Mouse (Mus musculus): ENCODE measurements around the gene Mylk. TPM values are rescaled to one million over a fixed set of nuclear protein-coding genes. Genes with fewer than 3 reads are reported as not detected.

Mylk gene
- polyA plus RNA-seq, 1 experiment from 2014 or later: 309 TPM

- H3K4me2 ChIP-seq: no peak overlapping the region
- ATAC-seq (ENCODE audit: insufficient read depth, low FRiP score, low read depth): no peak
- 77% methylated on average over 3 of the region's 3 CpGs for WGBS
Observed at GRCm38 (mm10) chr16:34813570-34813969, 68.6 kb downstream of the Mylk start.

GRCm38 (mm10) chr16:34814612-34815011 lies 69.6 kb downstream of the Mylk start:
- no peak overlapping the region for H3K4me2 ChIP-seq
- H3K4me3 ChIP-seq (replicated peaks): no peak overlapping the region
- 80% methylated on average over 7 of the region's 7 CpGs for WGBS
- H3K27ac ChIP-seq: no peak overlapping the region
- H3K36me3 ChIP-seq: no peaks in the 10 kb centered on the region
- no peaks in the 10 kb centered on the region for H3K27me3 ChIP-seq (replicated peaks)
- H3K4me1 ChIP-seq: no peaks in the 10 kb centered on the region
- no peak overlapping the region for H3K9ac ChIP-seq
- no peaks in the 10 kb centered on the region for H3K9me3 ChIP-seq
- no peak for ATAC-seq (ENCODE audit: insufficient read depth, low FRiP score, low read depth)

More at GRCm38 (mm10) chr16:34813570-34813969, 68.6 kb downstream of the Mylk start:
- Histone ChIP-seq H3K4me3 (replicated peaks) (no peak overlapping the region), H3K36me3 (no peaks in the 10 kb centered on the region), H3K4me1 (no peaks in the 10 kb centered on the region), H3K27me3 (replicated peaks) (no peaks in the 10 kb centered on the region), H3K27ac (no peak overlapping the region), H3K9me3 (no peaks in the 10 kb centered on the region), H3K9ac (no peak overlapping the region)

GRCm38 (mm10) chr16:34816548-34816947 lies 71.5 kb downstream of the Mylk start:
- no peak overlapping the region for H3K4me2 ChIP-seq
- H3K4me1 ChIP-seq: no peaks in the 10 kb centered on the region
- ATAC-seq (ENCODE audit: insufficient read depth, low FRiP score, low read depth): no peak
- H3K9me3 ChIP-seq: no peaks in the 10 kb centered on the region
- H3K9ac ChIP-seq: no peak overlapping the region
- WGBS: 79% methylated on average over 7 of the region's 7 CpGs
- H3K27me3 ChIP-seq (replicated peaks): no peaks in the 10 kb centered on the region
- no peak overlapping the region for H3K4me3 ChIP-seq (replicated peaks)
- H3K36me3 ChIP-seq: no peaks in the 10 kb centered on the region
- H3K27ac ChIP-seq: no peak overlapping the region

GRCm38 (mm10) chr16:34825111-34825744 lies 80.2 kb downstream of the Mylk start:
- H3K4me1 ChIP-seq: no peaks in the 10 kb centered on the region
- no peak overlapping the region for H3K9ac ChIP-seq
- H3K27me3 ChIP-seq (replicated peaks): no peaks in the 10 kb centered on the region
- WGBS: 55% methylated on average over 7 of the region's 7 CpGs
- H3K9me3 ChIP-seq: no peaks in the 10 kb centered on the region
- no peak for ATAC-seq (ENCODE audit: insufficient read depth, low FRiP score, low read depth)
- no peak overlapping the region for H3K4me3 ChIP-seq (replicated peaks)
- H3K4me2 ChIP-seq: no peak overlapping the region
- H3K27ac ChIP-seq: no peak overlapping the region
- no peaks in the 10 kb centered on the region for H3K36me3 ChIP-seq

- ATAC-seq (ENCODE audit: insufficient read depth, low FRiP score, low read depth): no peak
- no peak overlapping the region for H3K27ac ChIP-seq
- no peak overlapping the region for H3K9ac ChIP-seq
- no peaks in the 10 kb centered on the region for H3K4me1 ChIP-seq
- H3K27me3 ChIP-seq (replicated peaks): no peaks in the 10 kb centered on the region
- H3K4me2 ChIP-seq: no peak overlapping the region
- H3K4me3 ChIP-seq (replicated peaks): no peak overlapping the region
- no peaks in the 10 kb centered on the region for H3K36me3 ChIP-seq
- H3K9me3 ChIP-seq: no peaks in the 10 kb centered on the region
- 15% methylated on average over 1 of the region's 1 CpGs for WGBS
Observed at GRCm38 (mm10) chr16:34834477-34834876, 89.5 kb downstream of the Mylk start.

GRCm38 (mm10) chr16:34839004-34839703 lies 94.1 kb downstream of the Mylk start:
- H3K9ac ChIP-seq: no peak overlapping the region
- no peaks in the 10 kb centered on the region for H3K9me3 ChIP-seq
- no peak overlapping the region for H3K27ac ChIP-seq
- ATAC-seq (ENCODE audit: insufficient read depth, low FRiP score, low read depth): no peak
- no peak overlapping the region for H3K4me2 ChIP-seq
- H3K36me3 ChIP-seq: no peaks in the 10 kb centered on the region
- H3K4me1 ChIP-seq: no peaks in the 10 kb centered on the region
- H3K4me3 ChIP-seq (replicated peaks): no peak overlapping the region
- WGBS: 63% methylated on average over 7 of the region's 7 CpGs
- H3K27me3 ChIP-seq (replicated peaks): no peaks in the 10 kb centered on the region

GRCm38 (mm10) chr16:34839704-34840331 lies 94.8 kb downstream of the Mylk start:
- ATAC-seq (ENCODE audit: insufficient read depth, low FRiP score, low read depth): no peak
- H3K4me2 ChIP-seq: no peak overlapping the region
- H3K27ac ChIP-seq: no peak overlapping the region
- 83% methylated on average over 7 of the region's 7 CpGs for whole genome bisulfite sequencing
- no peaks in the 10 kb centered on the region for H3K4me1 ChIP-seq
- H3K27me3 ChIP-seq (replicated peaks): no peaks in the 10 kb centered on the region
- H3K9me3 ChIP-seq: no peaks in the 10 kb centered on the region
- no peak overlapping the region for H3K9ac ChIP-seq
- no peaks in the 10 kb centered on the region for H3K36me3 ChIP-seq
- no peak overlapping the region for H3K4me3 ChIP-seq (replicated peaks)

- H3K9me3 ChIP-seq: no peaks in the 10 kb centered on the region
- 82% methylated on average over 6 of the region's 6 CpGs for WGBS
- no peak overlapping the region for H3K4me3 ChIP-seq (replicated peaks)
- ATAC-seq (ENCODE audit: insufficient read depth, low FRiP score, low read depth): no peak
- H3K4me1 ChIP-seq: no peaks in the 10 kb centered on the region
- no peaks in the 10 kb centered on the region for H3K27me3 ChIP-seq (replicated peaks)
- no peak overlapping the region for H3K9ac ChIP-seq
- H3K4me2 ChIP-seq: no peak overlapping the region
- no peak overlapping the region for H3K27ac ChIP-seq
- no peaks in the 10 kb centered on the region for H3K36me3 ChIP-seq
Observed at GRCm38 (mm10) chr16:34844783-34845182, 99.8 kb downstream of the Mylk start.

GRCm38 (mm10) chr16:34847638-34848037 lies 102.6 kb downstream of the Mylk start:
- 62% methylated on average over 3 of the region's 3 CpGs for WGBS
- no peaks in the 10 kb centered on the region for H3K27me3 ChIP-seq (replicated peaks)
- H3K9ac ChIP-seq: no peak overlapping the region
- no peak overlapping the region for H3K4me3 ChIP-seq (replicated peaks)
- no peaks in the 10 kb centered on the region for H3K4me1 ChIP-seq
- no peak for ATAC-seq (ENCODE audit: insufficient read depth, low FRiP score, low read depth)
- H3K9me3 ChIP-seq: no peaks in the 10 kb centered on the region
- no peak overlapping the region for H3K4me2 ChIP-seq
- no peaks in the 10 kb centered on the region for H3K36me3 ChIP-seq
- no peak overlapping the region for H3K27ac ChIP-seq

- no peaks in the 10 kb centered on the region for H3K9me3 ChIP-seq
- H3K27ac ChIP-seq: no peak overlapping the region
- no peak overlapping the region for H3K4me2 ChIP-seq
- no peak overlapping the region for H3K9ac ChIP-seq
- ATAC-seq (ENCODE audit: insufficient read depth, low FRiP score, low read depth): no peak
- no peaks in the 10 kb centered on the region for H3K36me3 ChIP-seq
- no peaks in the 10 kb centered on the region for H3K27me3 ChIP-seq (replicated peaks)
- 72% methylated on average over 7 of the region's 7 CpGs for WGBS
- no peak overlapping the region for H3K4me3 ChIP-seq (replicated peaks)
- no peaks in the 10 kb centered on the region for H3K4me1 ChIP-seq
Observed at GRCm38 (mm10) chr16:34854066-34854465, 109.1 kb downstream of the Mylk start.

- no peaks in the 10 kb centered on the region for H3K4me1 ChIP-seq
- no peaks in the 10 kb centered on the region for H3K9me3 ChIP-seq
- WGBS: 68% methylated on average over 6 of the region's 6 CpGs
- no peak overlapping the region for H3K27ac ChIP-seq
- H3K4me3 ChIP-seq (replicated peaks): no peak overlapping the region
- H3K27me3 ChIP-seq (replicated peaks): no peaks in the 10 kb centered on the region
- ATAC-seq (ENCODE audit: insufficient read depth, low FRiP score, low read depth): no peak
- no peak overlapping the region for H3K9ac ChIP-seq
- H3K36me3 ChIP-seq: no peaks in the 10 kb centered on the region
- H3K4me2 ChIP-seq: no peak overlapping the region
Observed at GRCm38 (mm10) chr16:34855136-34855535, 110.1 kb downstream of the Mylk start.

- Histone ChIP-seq H3K27ac (no peak overlapping the region), H3K4me2 (no peak overlapping the region), H3K4me3 (replicated peaks) (no peak overlapping the region), H3K4me1 (no peaks in the 10 kb centered on the region), H3K36me3 (no peaks in the 10 kb centered on the region), H3K9ac (no peak overlapping the region), H3K27me3 (replicated peaks) (no peaks in the 10 kb centered on the region), H3K9me3 (no peaks in the 10 kb centered on the region)
- 67% methylated on average over 2 of the region's 2 CpGs for WGBS
- ATAC-seq (ENCODE audit: insufficient read depth, low FRiP score, low read depth): no peak
Observed at GRCm38 (mm10) chr16:34855751-34856150, 110.7 kb downstream of the Mylk start.

Measured in stomach, embryonic 15.5 days (tissue).